Mouse (Mus musculus): ENCODE measurements at regions not wholly inside any gene's neighbourhood (a gene's known extent, or its start where the extent isn't known, plus 50 kb on each side); places are given as distances from the start of the nearest gene placed in this dataset.
"Not testable (repeated sequence)": the region's sequence is repeated elsewhere in the genome, so short reads cannot be mapped to it uniquely, and the experiment has no call there.

DNA sequence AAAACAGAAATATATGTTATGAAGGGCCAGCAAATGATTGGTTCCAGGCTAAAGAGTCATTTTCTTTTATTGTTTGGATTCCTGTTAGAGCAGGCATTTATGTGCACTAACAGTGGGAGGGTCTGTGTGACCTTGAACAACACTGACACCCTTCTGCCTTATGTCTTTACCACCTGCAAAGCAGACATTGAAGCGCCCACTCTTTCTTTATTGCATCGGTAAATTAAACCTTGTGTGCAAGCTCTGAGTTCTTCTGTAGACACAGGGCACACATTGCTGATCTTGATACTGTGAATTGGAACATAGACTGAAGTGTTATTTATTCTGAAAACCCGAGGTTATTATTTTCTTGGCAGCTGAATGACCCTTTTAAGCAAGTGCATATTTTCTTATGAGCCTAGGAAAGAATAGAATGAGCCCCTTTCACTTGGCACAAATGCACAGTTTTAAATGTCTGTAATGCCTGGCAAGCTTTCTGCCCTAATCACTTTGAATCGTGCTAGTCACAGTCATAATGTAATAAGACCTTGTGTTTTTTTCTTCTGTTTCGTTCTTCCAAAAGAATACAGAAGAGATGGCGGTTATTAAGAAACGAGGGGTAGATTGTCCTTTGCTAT is 125.1 kb upstream of the Cobl start:
- no peak for DNase-seq

DNA sequence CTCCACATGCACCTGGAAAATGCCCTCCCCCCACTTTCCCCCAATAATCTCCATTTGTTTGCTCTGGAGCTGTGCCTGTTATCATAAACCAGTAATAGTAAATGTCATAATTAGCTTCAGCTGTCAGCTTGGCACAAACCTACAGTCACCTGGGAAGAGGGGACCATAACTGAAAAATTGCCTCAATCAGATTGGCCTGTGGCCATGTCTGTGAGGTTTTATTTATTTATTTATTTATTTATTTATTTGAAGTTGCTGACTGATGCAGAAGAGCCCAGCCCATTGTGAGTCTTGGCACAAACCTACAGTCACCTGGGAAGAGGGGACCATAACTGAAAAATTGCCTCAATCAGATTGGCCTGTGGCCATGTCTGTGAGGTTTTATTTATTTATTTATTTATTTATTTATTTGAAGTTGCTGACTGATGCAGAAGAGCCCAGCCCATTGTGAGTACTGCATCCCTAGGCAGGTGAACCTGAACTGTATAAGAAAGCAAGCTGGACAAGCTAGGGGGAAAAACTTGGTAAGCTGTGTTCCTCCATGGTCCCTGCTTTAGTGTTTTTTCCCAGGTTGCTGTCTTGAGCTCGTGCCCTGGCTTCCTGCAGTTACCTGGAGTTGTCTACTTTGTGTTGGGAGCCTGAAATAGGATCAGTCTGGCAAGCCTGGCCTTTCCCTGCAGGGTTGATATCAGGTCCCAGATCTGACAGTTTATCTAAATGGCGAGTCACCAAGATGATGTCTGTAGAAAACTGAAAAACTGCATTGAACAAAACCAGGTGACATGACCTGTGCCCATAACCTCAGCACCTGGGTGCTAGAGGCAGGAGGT is 120.3 kb upstream of the Cobl start:
- not testable (repeated sequence) for DNase-seq

DNA sequence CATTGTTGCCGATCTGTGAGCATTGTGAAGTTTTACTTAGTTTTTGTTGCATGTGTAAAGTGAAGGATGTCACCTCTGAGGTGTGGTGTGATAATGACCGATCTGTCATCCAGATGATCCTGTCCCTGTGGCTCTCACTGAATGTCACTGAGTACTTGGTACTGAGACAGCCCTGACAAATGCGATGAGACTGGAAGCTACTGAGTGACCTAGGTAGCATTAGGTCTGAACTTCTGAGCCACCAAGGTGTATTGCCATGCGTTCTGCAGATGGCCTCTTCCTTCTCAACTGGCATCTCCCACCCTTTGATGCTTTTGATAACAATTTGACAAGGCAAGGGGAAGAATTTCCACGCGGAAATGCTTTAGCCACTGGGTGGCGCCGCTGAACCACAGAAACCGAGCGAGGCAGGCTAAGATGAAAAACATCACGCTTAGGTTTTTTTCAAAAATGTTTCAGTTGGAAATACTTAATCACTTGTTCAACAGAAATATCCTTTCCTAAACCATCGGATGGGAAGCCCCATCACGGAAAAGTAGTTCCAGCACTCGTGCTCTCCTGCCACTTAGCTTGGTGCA is 114.3 kb upstream of the Cobl start:
- DNase-seq: peak; percentile 23

DNA sequence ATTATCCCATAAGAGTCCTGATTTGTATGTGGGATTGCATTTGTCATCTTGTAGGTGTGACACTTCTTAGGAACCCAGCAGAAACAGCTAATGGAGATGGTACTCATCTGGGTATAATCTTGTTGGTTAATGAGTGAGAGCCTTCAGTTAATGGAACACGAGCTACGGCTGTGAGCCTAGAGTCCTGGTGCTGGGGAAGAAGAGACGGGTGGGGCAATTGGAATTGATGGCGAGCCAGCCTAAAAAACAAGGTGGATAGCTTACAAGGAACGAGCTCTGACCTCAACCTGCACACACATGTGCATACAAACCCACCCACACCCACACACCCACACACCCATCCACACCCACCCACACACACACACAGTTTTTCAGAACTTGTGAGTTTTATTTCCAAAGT is 94.9 kb upstream of the Cobl start:
- no peak for DNase-seq

DNA sequence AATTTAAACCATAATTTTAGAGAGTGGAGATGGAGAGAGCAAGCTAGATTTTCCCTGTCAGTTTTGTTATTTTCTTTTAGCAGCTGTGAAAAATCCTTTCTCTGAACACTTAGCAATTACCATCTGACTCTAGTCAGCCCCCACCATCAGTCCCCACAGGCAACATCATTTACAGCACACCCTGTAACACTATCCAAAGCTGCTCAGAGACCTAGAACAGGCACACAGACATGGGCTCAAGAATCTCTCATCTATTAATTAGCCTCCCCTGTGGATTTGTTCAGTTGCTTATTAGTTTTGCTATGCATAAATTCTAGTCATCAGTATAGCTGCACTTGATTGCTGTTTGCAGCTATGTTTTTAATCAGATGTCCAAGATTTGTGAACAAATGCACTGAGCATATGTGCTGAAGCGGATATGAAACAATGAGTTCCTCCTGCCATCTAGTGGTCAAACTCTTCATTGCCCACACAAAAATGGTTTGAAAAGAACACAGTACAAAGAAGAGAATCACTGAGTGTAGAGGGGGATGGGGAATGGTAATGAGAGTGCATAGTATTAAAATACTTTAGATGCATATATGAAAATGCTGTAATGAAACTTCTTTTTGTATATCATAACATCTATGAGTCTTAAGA is 94.4 kb upstream of the Cobl start:
- DNase-seq: peak; percentile 52

DNA sequence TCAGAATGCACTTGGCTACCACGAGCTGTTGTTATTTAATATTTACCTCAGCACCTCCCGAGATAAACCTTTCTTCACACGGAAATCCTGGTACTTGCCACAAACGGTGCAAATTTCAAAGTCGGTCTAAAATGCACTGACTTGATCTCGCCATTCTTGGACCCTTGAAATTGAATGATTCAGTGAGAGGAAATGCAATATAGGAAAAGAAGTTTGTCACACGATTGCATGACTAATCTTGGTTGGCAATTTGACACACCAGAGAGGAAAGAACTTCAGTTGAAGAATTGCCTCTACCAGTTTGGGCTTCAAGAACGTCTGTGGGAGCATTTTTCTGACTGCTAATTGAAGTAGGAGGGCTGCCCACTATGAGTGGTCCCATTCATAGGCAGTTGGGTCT is 93.4 kb upstream of the Cobl start:
- no peak for DNase-seq

DNA sequence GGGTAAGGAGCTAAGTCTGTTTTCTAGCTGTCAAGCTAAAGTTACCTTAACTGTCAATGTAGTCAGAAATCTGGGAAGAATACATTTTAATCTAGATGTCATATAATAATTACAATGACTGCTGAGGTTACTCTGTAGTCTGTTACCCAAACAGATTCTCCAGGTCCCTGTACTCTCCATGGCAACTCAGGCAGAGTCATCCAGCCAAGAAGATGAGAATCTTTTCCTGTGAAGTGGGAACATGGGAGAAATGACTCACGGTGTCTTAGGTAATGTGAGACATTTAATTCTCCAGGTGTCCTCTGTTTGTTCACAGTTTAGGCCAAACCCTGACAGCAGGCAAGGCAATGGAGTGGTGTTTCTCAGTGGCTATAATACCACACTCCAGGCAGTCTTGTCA is 81.0 kb upstream of the Cobl start:
- no peak for DNase-seq

DNA sequence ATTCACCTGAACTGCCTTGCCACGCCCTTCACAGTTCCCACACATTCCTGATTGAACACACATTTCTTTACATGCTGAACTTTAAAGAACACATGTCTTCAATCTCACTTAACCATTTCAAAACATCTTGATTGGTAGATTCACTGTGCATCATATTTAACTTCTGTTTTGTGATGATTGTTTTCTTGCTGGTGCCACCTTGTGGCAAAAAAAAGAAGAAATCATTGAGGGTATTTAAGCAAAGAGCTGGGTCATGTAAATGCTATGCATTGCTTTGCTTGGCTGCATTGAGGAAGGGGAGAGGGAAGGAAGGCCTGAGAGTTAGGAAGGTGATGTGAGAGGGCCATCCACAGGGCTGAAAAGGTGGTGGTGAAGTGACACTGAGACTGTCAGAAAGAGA is 78.3 kb upstream of the Cobl start:
- no peak for DNase-seq

DNA sequence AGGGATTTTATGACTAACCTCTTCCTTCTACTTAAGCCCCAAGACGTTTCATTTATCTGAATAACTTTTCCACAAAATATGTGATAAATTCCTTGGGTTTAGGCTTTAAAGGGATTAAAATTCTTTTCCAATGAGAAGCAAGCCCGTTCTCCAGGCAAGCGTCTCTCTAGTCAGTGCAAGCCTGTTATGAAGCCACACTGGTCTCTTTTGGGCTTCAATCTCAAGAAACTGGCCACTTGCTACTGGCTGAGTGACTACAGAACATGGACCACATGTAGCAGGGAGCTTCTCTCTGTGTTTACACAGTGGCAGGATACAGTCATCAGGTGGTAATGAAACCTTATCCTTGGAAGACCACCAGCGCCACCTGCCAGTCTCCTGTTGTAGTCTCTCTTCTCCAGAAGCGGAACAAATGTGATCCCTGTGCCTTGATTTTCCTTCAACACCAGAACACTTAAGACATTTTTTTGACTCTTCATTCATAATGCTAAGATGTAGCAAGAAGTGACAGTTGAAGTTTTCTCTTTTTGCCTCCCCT is 75.6 kb upstream of the Cobl start:
- no peak for DNase-seq

DNA sequence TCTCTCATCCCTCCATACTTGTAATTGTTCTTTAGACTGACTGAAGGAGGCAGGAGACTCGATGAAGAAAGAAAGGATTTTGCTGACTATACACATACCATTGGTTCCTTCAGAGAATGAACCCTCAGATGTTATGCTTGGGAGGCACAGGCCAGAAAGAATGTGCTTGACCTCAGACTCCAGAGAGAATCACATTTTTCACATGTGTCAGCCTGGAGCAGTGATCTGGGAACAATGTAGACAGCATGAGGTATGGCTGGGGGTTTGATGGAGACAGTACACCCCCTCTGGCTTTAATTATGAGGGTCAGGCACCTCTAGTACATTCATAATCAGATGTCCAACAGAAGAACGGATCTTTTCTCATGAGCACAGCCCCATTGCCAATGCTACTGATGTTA is 70.3 kb upstream of the Cobl start:
- no peak for DNase-seq

DNA sequence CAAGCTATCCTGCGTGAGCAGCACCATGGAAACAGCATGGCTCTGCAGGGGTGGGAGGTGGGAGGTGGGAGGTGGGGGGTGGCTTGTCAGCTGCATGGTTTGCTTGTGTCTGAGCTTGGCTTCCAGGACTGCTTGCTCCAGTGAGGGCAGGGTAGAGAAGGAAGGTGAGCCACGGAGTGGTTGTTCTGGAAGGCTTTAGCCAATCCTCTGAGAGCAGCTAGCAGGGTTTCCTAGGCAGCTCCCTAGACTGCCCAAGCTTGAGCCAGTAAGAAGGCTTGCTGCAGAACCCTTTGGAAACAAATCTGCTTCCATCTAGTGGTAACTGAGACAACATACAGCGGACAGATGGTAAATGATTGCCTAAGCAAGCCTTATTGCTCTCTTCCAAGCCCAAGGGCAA is 67.5 kb upstream of the Cobl start:
- peak; percentile 59 for DNase-seq

DNA sequence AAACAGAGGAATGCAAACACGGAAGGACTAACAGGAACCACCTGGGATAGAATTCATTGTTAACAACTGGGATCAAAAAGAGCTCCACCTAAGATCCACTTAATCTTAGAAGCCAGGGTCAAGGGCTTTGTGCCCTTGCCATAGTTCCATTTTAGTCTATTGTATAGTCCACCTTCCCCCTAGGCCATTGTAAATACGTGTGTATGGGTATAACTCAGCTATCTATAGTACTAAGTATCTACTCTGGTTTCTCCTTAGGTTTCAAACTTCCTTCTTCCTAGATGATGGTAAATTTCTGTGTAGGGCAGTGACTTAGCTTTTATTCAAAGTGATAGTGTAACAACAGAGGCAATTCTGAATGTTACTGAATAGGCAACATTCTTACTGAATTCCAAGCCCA is 57.3 kb upstream of the Cobl start:
- DNase-seq: not testable (repeated sequence)

DNA sequence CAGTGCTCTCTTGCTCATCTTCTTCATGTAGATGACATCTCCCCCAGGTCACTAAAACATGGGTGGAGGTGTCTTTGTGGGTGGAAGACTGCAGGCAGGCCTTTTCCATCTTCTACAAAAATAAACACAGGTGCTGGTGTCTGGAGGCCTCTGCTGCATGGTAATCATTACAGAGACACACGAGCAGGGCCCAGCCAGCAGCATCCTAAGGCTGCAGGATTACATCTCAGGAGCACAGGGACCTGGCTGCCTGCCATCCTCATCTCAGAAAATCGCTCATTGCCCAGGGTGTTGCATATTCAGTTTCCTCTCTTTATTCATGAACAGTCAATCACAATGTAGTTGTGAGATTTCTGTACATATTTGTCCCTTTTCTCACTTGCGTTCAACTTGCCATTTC is 56.5 kb upstream of the Cobl start:
- no peak for DNase-seq

DNA sequence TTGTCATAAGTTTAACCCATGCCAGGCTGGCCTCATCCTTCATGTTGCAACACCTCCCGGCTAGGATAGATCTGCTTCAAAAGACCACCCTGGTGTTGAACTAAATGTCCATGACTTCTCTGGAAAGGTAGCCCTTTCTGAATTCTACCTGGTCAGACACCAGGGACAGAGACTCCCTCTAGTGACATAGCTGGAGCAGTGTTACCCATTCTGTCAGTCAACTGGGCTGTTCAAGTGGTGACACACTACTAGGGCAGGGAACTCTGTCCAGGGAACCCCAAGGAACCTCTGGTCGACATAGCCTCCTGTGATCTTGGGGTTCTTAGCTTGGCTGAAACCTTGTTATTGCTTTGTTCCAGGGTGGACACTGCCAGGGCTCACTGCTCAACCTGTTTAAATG is 51.6 kb upstream of the Cobl start:
- DNase-seq: no peak
